Mouse (Mus musculus) forebrain, embryonic 16.5 days (tissue): Measurements from ENCODE around the gene Dcdc2a. TPM values are rescaled to one million over a fixed set of nuclear protein-coding genes. Genes with fewer than 3 reads are reported as not detected.

Source experiments
- ATAC-seq: fragments of 200-750 bp; cut with Nextera tagmentation; 2 replicates; pipeline ENCODE4 v1.8.0; 2017; ENCODE audit warnings: mild to moderate bottlenecking, moderate library complexity
- H3K27ac ChIP-seq: fragments of 300-500 bp; sonication (generic); 2 replicates; pipeline ENCODE4 v1.5.1; 2014; ENCODE audit warnings: low read length, control low read depth
- H3K27me3 ChIP-seq: fragments of 300-500 bp; sonication (generic); replicated peaks from 2 replicates; pipeline ENCODE4 v1.6.1; 2014; ENCODE audit warnings: low read length; ENCODE audit not compliant: control insufficient read depth, insufficient read depth
- H3K36me3 ChIP-seq: fragments of 300-500 bp; sonication (generic); 2 replicates; pipeline ENCODE4 v1.6.1; 2014; ENCODE audit not compliant: control insufficient read depth, insufficient read depth
- H3K4me1 ChIP-seq: fragments of 300-500 bp; sonication (generic); replicated peaks from 2 replicates; pipeline ENCODE4 v1.6.1; 2014; ENCODE audit warnings: low read length; ENCODE audit not compliant: control insufficient read depth, insufficient read depth
- H3K4me2 ChIP-seq: fragments of 300-500 bp; sonication (generic); 2 replicates; pipeline ENCODE4 v1.6.1; 2014; ENCODE audit warnings: mild to moderate bottlenecking, low read length, control low read depth
- H3K4me3 ChIP-seq: fragments of 300-500 bp; sonication (generic); replicated peaks from 2 replicates; pipeline ENCODE4 v1.5.1; 2014; ENCODE audit warnings: mild to moderate bottlenecking, low read length, control low read depth
- H3K9ac ChIP-seq: fragments of 300-500 bp; sonication (generic); replicated peaks from 2 replicates; pipeline ENCODE4 v1.6.1; 2014; ENCODE audit warnings: low read depth, low read length, control low read depth
- H3K9me3 ChIP-seq: fragments of 300-500 bp; sonication (generic); 2 replicates; pipeline ENCODE4 v1.6.1; 2016; ENCODE audit warnings: low read length; ENCODE audit not compliant: control insufficient read depth
- WGBS: fragments of 180-500 bp; shearing (Covaris S2); extraction: QIAGEN DNeasy Blood & Tissue Kit; methylation state at CpG from one replicate; pipeline ENCODE4 v1.1.7; 2014; 5-methylcytosine and 5-hydroxymethylcytosine counted together
- polyA plus RNA-seq: library from polyadenylated mRNA; unstranded; fragments of >200 nt; fragmentation: Nextera tagmentation; extraction: Ambion mirVana; gene quantifications from 2 replicates; pipeline ENCODE4 v1.2.1, GENCODE M21; 2015

Dcdc2a gene
- polyA plus RNA-seq, 1 experiment from 2014 or later: 1.9 TPM

DNA sequence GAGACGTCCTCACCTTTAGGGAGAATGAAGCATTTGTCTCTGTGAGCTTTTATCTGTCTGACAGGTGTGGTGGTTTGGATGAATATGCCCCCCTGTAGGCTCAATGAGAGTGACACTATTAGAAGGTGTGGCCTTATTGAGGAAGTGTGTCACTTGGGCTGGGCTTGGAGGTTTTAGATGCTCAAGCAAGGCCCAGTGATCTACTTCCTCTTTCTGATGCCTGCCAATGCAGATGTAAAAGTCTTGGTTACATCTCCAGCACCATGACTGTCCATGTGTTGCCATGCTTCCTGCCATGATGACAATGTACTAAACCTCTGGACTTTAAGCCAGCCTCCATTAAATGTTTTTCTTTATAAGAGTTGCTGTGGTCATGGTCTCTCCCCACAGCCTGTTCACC, 162.6 kb downstream of the Dcdc2a start:
- Histone ChIP-seq H3K4me1 (no peaks in the 10 kb centered on the region), H3K36me3 (no peaks in the 10 kb centered on the region), H3K9ac (no peak overlapping the region), H3K4me3 (no peak overlapping the region), H3K27me3 (no peaks in the 10 kb centered on the region), H3K9me3 (peaks cover 3% of the 10 kb centered on the region; the same call in 1 of the 2 replicates), H3K4me2 (no peak overlapping the region), H3K27ac (no peak overlapping the region)
- 85% methylated on average over 1 of the region's 1 CpGs for WGBS
- no peak for ATAC-seq

DNA sequence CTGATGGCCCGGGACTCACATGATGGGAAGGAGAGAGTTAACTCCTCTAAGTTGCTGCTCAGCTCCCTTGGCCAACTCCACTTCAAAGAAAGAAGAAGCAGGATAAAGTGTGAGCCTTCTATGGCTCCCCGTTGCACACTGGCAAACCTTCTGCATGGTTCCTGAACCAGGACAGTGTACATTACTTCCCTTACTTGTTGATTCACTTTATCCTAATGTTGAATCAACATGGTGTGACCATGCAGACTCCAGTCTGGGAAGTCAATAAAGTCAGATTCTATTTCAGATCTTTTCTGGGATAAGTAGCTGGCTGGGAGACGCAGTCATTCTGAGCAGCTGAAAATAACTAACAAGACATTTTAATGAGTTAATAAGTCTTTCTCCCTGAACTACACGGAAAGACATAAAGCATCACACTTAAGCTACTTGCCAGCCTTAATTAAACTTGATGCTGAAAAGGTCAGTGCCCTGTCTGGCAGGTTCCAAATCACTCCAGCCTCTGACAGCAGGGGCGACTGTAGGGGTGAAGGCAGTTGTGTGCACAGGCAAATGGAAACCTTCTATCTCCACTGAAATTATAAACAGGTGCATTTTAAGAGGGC, 164.5 kb downstream of the Dcdc2a start:
- ATAC-seq: no peak
- no peak overlapping the region for H3K4me2 ChIP-seq

GRCm38 (mm10) chr13:25251893-25252292, 196.1 kb downstream of the Dcdc2a start:
- Histone ChIP-seq H3K9ac (no peak overlapping the region), H3K4me2 (no peak overlapping the region), H3K9me3 (no peaks in the 10 kb centered on the region), H3K27ac (no peak overlapping the region), H3K4me1 (no peaks in the 10 kb centered on the region), H3K4me3 (no peak overlapping the region), H3K27me3 (no peaks in the 10 kb centered on the region), H3K36me3 (no peaks in the 10 kb centered on the region)
- ATAC-seq: peak; percentile 91
- 31% methylated on average over 1 of the region's 1 CpGs for WGBS

More for the DNA sequence above, 164.5 kb downstream of the Dcdc2a start:
- Histone ChIP-seq H3K9me3 (peaks cover 3% of the 10 kb centered on the region; the same call in 1 of the 2 replicates), H3K9ac (no peak overlapping the region), H3K4me1 (no peaks in the 10 kb centered on the region), H3K27ac (no peak overlapping the region), H3K27me3 (no peaks in the 10 kb centered on the region), H3K36me3 (no peaks in the 10 kb centered on the region), H3K4me3 (no peak overlapping the region)
- WGBS: 64% methylated on average over 5 of the region's 5 CpGs

DNA sequence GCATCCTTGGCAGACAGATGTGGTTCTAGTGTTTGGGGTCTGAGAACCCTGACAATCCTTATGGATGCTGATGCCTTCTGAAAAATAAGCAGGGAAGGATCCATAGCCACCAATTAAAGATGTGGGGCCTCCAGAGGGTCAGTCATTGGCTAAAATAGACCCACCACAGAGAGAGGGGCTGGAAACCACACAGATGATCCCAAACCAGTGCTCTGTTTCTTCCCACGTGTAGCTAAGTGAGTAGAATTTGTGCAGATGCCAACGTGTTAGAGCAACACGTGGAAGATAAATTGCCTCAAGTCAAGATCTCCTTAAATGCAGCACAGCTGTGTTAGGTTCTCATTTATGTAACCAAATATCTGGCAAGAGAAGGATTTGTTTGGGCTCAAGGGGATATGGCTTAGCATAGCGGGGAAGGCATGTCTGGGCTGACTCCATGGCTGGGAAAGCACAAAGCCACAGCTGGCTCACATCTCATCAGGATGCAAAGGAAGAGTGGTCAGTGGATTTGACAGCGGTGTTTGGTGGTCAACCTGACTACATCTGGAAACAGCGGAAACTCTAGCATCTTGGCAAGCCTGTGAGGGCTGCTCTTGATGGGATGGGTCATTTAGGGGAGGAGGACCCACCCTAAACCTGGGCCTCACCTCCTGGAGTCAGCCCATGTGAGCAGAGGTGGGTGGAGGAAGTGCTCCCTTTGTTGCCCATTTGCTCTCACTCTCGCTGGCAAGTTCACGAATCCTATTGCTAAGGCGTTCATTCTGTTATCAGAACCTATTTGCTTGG, 198.9 kb downstream of the Dcdc2a start:
- Histone ChIP-seq H3K4me1 (no peaks in the 10 kb centered on the region), H3K36me3 (no peaks in the 10 kb centered on the region), H3K27ac (no peak overlapping the region), H3K9ac (no peak overlapping the region), H3K4me3 (no peak overlapping the region), H3K27me3 (no peaks in the 10 kb centered on the region), H3K9me3 (no peaks in the 10 kb centered on the region), H3K4me2 (no peak overlapping the region)
- 87% methylated on average over 9 of the region's 9 CpGs for WGBS
- no peak for ATAC-seq

GRCm38 (mm10) chr13:25257608-25258007, 201.8 kb downstream of the Dcdc2a start:
- WGBS: 76% methylated on average over 6 of the region's 6 CpGs
- H3K4me2 ChIP-seq: no peak overlapping the region
- ATAC-seq: peak; percentile 64; the same call in 1 of the 2 replicates
- no peak overlapping the region for H3K4me3 ChIP-seq
- H3K27me3 ChIP-seq: no peaks in the 10 kb centered on the region
- no peaks in the 10 kb centered on the region for H3K36me3 ChIP-seq
- H3K9me3 ChIP-seq: no peaks in the 10 kb centered on the region
- H3K4me1 ChIP-seq: no peaks in the 10 kb centered on the region
- no peak overlapping the region for H3K9ac ChIP-seq
- no peak overlapping the region for H3K27ac ChIP-seq

Other genes starting within 250 kb of the Dcdc2a start
- 53.3 and 55.8 TPM in 2 replicates for gene Acot13, start 224.5 kb upstream of the Dcdc2a start, polyA plus RNA-seq
- gene Tdp2, start 224.3 kb upstream of the Dcdc2a start, polyA plus RNA-seq: 39.2 and 45.5 TPM in 2 replicates
- gene D130043K22Rik, start 210.9 kb upstream of the Dcdc2a start, polyA plus RNA-seq: 3.6 and 5.7 TPM in 2 replicates
- 8.2 and 9.0 TPM in 2 replicates for gene Aldh5a1, start 118.3 kb upstream of the Dcdc2a start, polyA plus RNA-seq
- 0.81 and 1.4 TPM in 2 replicates for gene Gpld1, start 112.9 kb upstream of the Dcdc2a start, polyA plus RNA-seq
- gene Mrs2, start 35.6 kb upstream of the Dcdc2a start, polyA plus RNA-seq: 16.5 and 17.3 TPM in 2 replicates
- gene Nrsn1, start 214.5 kb downstream of the Dcdc2a start, polyA plus RNA-seq: 32.9 and 40.0 TPM in 2 replicates